Mouse (Mus musculus): ENCODE data around the gene Ccdc189.

DNA sequence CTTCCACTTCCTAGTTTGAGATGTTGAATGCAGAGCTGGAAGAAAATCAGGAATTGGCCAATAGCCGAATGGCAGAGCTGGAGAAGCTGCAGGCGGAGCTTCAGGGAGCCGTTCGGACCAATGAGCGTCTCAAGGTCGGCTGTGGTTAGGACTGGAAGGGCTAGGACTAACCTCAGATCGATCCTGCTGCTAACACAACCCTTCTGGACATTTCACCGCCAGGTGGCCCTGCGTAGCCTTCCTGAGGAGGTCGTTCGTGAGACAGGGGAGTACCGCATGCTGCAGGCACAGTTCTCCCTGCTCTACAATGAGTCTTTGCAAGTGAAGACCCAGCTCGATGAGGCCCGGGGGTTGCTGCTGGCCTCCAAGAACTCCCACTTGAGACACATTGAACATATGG is 4.2 kb upstream of the Ccdc189 start:
- no peak for TF ChIP-seq GATA1 (IDR thresholded peaks at IDR 0.05; ENCODE audit: low read length)
- no peak for TF ChIP-seq TAL1 (IDR thresholded peaks at IDR 0.05; ENCODE audit: low read length)
